Mouse (Mus musculus): ENCODE measurements at regions not wholly inside any gene's neighbourhood (a gene's known extent, or its start where the extent isn't known, plus 50 kb on each side); places are given as distances from the start of the nearest gene placed in this dataset.

GRCm38 (mm10) chr8:23504704-23505103 lies 1093.5 kb downstream of the Mrps31 start:
- DNase-seq: peak; percentile 81

GRCm38 (mm10) chr8:23505216-23505615 lies 1094.1 kb downstream of the Mrps31 start:
- DNase-seq: no peak

GRCm38 (mm10) chr8:23505966-23506365 lies 1094.8 kb downstream of the Mrps31 start:
- DNase-seq: no peak

- no peak for DNase-seq
These were observed 1096.5 kb downstream of the Mrps31 start for GRCm38 (mm10) chr8:23507661-23508060.

- DNase-seq: peak; percentile 61
These were observed 1098.9 kb downstream of the Mrps31 start for GRCm38 (mm10) chr8:23510076-23510475.

- peak; percentile 23 for DNase-seq
These were observed 1099.4 kb downstream of the Mrps31 start for GRCm38 (mm10) chr8:23510561-23510960.

GRCm38 (mm10) chr8:23511264-23511663 lies 1100.1 kb downstream of the Mrps31 start:
- DNase-seq: no peak

GRCm38 (mm10) chr8:23511792-23512191 lies 1100.6 kb downstream of the Mrps31 start:
- DNase-seq: no peak

- no peak for DNase-seq
These were observed 1105.3 kb downstream of the Mrps31 start for GRCm38 (mm10) chr8:23516469-23516868.

GRCm38 (mm10) chr8:23531551-23532142 lies 1120.5 kb downstream of the Mrps31 start:
- peak; percentile 63 for DNase-seq

- DNase-seq: no peak
These were observed 1126.7 kb downstream of the Mrps31 start for GRCm38 (mm10) chr8:23537681-23538359.

GRCm38 (mm10) chr8:23553565-23554473 lies 1142.7 kb downstream of the Mrps31 start:
- DNase-seq: no peak

- DNase-seq: no peak
These were observed 1149.7 kb downstream of the Mrps31 start for GRCm38 (mm10) chr8:23560836-23561235.

GRCm38 (mm10) chr8:23561683-23562385 lies 1150.7 kb downstream of the Mrps31 start:
- no peak for DNase-seq

GRCm38 (mm10) chr8:23562504-23562903 lies 1151.3 kb downstream of the Mrps31 start:
- DNase-seq: no peak

- no peak for DNase-seq
These were observed 1152.2 kb downstream of the Mrps31 start for GRCm38 (mm10) chr8:23563065-23564020.

- no peak for DNase-seq
These were observed 1156.7 kb downstream of the Mrps31 start for GRCm38 (mm10) chr8:23567906-23568305.

- no peak for DNase-seq
These were observed 1154.3 kb downstream of the Adam3 start for GRCm38 (mm10) chr8:23571338-23571737.

- no peak for DNase-seq
These were observed 1145.5 kb downstream of the Adam3 start for GRCm38 (mm10) chr8:23580106-23580505.

- DNase-seq: no peak
These were observed 1145.0 kb downstream of the Adam3 start for GRCm38 (mm10) chr8:23580701-23581100.
